Mouse (Mus musculus) lung, postnatal 10 days (tissue): ENCODE data around the gene Cep170b.

Experiments
- DNase-seq: peaks from one replicate; pipeline ENCODE4 v3.0.0; 2021

Cep170b gene

DNA sequence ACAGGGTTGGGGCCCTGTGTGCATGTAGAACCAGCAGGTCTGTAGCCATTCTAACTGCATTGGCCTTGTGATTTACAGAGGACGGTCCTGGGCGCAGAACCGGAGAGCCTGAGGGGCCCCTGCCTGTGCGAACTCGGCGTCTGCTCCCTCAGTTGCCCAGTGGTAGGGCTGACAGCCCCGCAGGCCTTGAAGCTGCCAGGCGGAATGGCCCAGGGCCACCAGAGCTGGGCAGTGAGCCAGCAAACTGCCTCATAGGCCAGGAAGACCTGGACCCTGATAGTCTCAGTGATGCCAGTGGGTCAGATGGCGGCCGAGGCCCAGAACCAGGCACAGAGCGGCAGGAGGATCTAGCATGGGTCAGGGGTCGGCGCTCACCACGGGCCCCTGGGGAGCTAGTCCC is 17.5 kb downstream of the Cep170b start:
- no peak for DNase-seq

DNA sequence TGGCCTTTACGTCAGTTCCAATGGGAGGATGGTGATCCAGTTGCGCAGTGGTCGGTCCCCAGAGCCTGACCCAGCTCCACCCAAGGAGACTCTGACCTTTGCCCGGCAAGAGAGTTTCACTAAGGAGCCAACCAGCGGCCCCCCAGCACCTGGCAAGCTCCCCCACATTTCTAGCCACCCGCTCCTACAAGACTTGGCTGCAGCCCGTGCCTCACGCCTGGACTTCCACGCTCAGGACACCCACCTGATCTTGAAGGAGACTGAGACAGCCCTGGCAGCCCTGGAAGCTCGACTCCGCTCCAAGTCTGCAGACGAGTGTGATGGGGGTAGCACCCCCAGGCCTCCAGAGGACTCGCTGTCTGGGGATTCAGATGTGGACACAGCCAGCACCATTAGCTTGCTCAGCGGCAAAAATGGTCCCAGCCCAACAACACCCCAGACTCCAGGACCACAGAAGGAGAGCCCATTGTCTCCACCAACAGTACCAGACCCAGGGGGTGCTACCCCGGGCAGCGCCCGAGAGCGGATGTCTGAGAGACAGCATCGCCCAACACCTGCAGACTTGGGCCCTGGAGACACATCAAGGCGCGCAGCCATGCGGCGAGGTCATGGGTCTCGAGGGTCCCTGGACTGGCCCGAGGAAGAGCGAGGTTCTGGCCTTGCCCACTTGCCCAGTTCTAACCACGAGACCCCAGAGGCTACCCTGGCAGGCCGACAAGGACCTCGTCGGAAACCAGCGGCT is 18.2 kb downstream of the Cep170b start:
- no peak for DNase-seq

DNA sequence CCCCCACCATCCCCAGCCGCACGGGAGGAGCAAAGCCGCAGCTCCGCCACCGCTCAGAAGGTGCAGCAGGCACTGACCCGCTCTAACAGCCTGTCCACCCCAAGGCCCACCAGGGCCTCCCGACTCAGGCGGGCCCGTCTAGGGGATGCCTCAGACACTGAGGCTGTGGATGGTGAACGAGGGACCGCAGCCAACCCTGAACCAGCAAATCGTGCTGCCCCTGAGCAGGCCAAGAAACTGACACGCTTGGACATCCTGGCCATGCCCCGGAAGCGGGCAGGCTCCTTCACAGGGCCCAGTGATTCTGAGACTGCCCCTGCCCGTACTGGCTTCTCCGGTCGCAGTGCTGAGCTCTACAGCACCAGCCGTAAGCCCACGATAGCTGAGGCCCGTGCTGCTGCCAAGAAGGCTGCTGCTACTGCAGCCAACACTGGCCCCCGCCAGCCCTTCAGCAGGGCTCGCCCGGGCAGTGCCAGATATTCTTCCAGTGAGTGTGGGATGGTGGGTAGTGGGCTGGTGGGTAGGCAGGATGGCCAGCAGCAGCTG is 18.8 kb downstream of the Cep170b start:
- DNase-seq, result no peak

DNA sequence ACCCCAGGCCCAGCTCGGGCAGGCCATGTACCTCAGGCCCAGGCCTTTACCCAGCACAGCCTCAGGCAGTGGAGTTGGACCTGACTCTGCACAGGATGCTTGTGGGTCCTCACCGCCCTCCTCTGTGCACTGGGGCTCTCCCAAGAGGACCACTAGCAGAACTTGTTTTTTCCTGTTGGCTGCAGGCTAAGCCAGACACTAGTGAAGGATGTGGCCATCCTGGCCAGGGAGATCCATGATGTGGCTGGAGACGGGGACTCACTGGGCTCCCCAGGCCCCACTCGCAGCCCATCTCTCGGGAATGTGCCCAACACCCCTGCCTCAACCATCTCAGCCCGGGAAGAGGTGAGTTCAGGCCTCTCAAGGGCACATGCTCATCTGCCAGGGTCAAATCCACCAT is 22.5 kb downstream of the Cep170b start:
- no peak for DNase-seq

DNA sequence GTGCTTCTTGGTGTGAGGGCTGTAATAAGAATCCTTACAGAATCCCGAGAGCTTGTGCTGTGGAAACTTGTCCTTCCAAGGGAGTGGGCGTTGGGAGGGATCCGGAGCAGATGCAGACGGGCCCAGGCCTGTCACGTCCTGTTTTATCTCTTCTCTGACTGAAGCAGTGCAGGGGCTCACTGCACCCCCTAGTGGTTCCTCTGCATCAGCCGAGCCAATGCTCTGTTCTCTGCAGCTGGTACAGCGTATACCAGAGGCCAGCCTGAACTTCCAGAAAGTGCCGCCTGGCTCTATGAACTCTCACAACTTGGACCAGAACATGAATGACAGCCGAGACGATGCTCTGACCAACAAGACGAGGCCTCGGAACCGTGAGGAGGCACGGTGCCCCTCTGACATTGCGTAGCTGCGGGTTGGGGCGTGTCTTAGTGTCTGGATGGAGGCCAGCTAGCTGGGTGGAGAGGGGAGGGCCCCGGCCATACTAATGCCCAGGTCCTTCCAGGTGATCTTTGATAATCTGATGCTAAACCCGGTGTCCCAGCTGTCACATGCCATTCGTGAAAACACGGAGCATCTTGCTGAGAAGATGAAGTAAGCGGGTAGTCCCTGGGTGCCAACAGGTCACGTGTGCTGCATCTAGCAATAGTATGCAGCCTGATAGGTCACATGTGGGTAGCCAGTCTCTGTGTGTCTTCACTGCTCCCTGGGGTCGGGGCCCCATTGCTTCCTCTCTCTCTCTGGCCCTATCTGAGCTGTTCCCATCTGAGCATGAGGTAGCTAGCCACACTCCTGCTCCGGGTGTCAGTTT is 23.1 kb downstream of the Cep170b start:
- peak; percentile 91 for DNase-seq

DNA sequence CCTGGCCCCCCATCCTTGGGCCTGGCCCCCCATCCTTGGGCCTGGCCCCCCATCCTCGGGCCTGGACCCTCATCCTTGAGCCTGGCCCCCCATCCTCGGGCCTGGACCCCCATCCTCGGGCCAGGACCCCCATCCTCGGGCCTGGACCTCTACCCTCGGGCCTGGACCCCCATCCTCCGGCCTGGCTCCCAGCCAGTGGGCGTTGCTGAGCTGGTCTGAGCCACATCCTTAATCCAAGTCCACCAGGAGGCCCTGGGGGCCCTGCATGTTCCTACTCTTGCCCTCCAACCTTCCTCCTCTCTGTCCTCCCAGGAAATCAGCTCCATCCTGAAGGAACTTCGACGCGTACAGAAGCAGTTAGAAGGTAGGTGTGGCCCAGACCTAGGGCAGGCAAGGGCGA is 24.0 kb downstream of the Cep170b start:
- no peak for DNase-seq

DNA sequence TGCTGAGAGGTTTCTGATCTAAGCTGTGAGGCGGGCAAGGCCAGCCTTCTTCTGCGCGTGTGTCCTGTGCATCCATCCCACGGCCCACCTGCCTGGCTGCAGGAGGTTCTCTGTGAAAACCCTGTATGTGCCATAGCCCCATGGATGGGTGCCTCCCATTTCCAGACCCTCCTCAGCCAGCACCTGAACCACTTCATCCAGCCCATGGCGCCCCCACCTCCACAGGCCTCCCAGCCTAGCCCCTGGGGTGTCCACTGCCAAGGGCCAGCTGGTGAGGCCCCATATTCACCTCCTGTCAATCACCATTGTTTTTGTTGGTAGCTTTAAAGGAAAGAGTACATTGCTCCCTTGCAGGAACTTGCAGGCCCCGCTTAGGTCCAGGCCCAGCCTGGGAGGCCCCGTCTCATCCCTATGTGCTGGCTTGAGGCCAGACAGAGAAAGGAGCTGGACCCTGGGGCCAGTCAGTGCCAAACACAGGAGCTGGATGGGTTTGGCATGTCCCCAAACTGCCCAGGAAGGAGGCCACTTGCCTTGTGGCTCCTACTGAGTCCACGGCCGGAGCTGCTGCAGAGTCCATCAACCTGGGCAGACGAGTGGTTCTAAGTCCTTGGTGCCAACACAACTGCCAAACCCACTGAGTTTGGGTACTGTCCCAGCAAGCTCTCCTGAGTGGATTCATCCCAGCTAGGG is 24.8 kb downstream of the Cep170b start:
- DNase-seq, result no peak

DNA sequence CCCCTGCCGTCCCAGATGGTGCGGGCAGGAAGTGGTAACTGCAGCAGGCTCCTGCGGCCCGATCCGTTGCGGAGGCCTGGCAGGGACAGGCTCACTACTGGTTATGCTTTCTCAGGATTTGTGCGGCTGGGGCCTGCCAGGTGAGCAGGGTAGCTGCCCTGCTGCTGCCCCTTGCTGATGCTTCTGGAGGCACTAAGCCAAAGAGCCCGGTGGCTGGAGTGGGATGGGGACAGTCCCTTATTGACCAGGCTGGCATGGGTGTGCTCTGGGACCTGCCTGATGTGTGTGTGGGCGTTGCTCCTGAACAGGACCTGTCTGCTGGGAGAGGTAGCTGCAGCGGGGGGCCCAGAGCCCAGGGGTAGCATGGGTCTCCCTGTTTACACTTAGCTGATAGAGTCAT is 25.5 kb downstream of the Cep170b start:
- DNase-seq, result no peak

DNA sequence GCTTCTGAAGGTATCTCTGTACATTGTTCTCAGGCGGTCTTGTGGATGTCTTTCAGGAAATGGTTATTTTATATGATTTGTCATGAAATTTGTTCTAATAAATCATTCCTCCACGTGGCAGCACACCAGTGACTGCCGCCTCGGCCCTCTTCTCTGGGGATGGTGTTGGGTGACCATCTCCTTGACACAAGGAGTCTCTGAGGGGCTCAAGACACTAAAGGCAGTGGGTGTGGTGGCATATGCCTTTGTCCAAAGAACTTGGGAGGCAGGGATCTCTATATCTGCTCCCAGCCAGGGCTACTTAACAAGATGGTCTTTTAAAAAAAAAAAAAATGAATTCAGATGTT is 26.2 kb downstream of the Cep170b start:
- no peak for DNase-seq

DNA sequence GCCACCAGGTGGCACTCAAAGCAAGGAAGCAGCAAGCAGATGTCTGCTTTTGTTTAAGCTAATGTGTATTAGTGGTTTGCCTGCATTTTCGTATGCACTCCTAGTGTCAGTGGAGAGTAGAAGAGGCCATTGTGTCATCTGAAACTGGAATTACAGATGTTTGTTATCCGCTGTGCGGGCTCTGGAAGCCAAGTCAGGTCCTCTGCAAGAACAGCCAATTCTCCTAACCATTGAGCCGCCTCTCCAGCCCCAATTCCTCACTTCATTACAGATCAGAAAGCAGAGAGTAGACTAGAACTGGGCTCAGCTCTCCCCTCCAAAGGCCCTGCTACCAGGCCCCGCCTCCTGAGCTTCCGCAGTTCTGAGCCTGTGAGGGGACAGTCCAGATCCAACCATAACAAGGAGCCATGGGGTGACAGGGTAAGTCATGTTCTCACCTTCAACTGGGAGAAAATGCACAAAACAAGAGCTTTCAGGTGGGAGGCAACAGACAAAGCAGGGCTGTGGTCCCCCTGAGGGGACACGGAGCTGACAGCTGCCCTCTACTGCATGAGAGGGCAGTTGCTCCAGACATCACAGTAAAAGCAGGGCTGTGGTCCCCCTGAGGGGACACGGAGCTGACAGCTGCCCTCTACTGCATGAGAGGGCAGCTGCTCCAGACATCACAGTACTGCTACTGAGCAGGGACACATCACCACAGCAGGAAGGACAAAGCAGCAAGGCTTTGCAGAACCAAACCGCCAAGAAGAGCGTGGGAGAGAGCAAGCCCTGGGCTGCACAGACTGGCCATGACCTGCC is 26.8 kb downstream of the Cep170b start:
- DNase-seq, result peak; percentile 76

DNA sequence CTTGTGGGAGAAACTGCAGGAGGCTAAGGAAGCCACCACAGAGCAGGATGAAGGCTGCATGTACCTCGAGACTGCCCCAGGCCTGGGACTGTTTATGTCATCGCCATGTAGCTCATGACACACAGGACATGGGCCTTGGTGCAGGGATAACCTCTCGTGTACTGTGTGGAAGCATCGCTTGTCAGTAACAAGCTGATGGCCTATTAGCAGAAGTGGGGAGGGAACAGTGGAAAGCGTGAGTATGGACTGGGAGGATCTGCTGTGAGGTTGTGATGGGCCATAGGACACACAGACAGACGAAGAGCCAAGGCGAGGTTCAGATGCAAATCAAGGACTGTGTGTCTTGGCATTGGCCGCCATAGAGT is 27.3 kb downstream of the Cep170b start:
- no peak for DNase-seq

DNA sequence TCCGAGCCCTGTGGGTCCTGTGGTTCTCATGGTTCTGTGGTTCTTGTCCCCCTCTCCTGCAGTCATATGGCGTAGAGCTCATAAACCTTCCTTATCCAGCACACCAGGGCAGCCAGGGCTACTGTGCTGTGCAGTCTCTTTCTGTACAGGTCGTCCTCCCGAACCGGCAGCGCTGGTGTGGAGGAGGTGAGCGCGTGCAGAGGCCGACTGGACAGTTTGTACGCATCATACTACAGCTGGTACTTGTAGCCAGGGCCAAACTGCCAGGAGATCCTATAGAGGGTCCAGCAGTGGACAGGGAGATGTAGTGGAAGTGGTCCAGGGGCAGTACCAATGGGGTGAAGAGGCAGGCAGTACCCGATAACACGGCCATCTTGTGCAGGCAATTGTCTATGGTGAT is 30.7 kb downstream of the Cep170b start:
- no peak for DNase-seq

DNA sequence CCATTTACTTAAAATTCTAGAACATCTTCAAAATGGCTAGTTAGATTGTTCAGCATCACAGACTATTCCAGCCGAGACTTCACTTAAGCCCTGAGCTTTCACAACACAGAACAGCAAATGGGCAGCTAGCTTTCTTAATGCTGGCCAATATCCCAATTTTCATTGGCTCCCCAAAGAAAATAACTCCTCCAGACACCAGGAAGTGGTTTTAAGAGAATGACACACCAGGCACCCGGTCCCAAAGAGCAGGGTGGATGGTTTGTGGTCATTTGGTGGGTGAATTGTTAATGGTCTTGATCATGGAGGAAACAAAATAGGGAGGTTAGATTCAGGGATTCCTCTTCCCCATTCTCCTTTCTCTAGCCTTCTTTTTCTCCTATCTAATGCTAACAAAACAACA is 32.1 kb downstream of the Cep170b start:
- DNase-seq, result no peak

DNA sequence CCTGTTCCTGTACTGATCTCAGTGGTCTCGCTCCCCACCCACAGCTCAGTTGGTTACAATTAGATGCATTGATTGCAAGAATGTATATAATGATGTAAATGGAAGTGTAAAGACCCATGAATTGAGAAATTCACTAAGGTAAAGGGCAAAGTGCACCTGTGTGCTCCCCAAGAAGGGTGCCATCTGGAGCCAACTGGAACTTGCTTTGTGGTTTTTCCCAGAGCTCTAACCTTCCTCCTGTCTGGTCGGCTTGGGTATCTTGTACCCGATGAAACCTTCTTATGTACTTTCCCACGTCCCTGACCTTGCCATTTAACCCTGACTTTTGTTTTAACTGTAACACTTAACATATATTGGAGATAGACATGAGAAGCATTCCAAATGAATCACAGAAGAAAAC is 35.6 kb downstream of the Cep170b start:
- DNase-seq, result no peak

DNA sequence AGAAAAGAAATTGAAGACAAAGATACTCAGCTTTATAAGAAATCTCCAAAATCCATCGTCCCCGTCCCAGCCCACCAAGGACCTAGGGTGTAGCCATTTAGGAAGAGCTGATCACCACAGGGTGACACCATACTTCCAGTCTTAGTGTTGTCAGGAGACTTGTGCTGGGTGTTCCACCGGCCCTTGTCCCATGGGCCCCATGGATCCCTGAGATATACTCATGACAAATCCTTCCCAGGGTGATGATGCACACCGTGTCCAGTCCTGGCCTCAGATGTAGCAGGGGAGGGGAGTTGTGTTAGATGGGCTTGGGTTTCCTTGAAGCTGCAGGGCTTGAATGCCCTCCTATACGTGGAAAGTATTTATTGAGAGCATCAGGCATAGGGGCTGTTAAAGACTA is 37.6 kb downstream of the Cep170b start:
- DNase-seq, result no peak

DNA sequence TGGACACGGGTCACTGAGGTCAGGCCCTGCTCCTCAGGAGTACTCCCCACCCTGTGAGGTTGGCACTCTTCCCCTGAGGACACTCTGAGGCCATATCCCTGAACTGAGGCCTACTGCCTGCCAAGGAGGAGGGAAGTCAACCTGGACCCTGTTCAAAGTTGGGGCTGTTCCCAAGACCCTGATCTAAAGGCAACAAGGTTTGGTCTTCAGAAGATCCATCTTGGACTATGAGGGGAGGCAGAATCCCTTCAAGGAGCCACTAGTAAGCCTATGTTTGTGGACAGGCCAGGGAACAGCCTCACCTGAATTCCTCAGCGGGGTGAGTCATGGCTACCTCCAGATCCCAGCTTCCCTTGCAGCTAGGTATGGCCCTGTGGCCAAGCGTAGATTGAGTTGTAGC is 39.2 kb downstream of the Cep170b start:
- DNase-seq, result no peak

DNA sequence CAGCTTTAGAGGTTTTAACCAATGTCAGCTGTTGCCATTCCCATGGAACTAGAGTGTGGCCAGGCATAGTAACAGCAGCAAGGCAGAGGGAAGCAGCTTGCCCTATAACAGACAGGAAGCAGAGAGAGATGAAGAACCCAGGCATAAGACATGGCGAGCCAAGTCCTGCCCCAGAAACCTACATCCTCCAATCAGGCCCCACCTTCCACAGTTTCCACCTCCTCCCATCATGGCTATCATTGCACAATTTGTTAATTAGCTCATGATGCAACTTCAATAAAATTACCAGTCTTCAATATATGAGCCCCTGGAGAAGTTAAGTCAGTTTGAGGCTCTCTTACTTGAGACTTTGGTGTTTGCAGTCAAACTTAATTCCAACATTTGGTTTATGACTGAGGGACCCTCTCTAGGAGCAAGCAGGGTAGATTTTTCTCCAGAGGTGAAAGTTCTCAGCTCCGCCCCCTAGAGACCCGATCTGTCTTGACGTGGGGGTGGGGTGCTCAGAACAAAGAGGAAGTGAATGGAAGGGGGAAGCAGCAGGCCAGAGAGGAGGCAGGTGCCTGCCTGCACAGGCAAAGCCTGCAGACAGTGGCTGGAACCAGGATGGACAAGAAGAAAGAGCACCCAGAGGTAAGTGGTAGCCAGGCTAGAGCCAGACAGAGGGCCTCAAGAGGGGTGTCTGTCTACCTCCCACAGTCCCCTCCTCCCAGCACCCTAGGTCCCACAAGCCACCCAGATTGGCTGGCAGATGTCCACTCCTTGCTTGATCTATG is 40.1 kb downstream of the Cep170b start, which contains the start of gene Pld4:
Gene Pld4 (plus strand): TSS at position 502 of the 773 bp plus-strand sequence.
- DNase-seq, result no peak

DNA sequence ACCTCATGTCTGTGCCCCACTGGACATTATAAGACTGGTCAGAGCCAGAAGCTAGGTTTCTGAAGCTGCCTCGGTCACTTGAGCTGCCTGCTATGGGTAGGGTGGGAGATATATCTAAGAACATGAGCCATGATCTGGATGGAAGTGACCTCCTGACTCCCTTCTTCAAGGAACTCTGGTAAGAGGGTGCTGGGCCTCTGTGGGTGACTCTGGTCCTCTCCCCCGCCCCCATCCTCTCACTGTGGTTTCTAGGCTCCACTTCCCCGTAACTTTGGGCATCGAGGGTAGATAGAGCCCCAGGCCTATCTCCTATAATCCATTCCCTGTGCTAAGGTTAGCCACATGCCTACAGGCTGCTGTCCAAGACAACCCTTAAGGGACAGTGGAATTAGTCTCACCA is 41.2 kb downstream of the Cep170b start:
- no peak for DNase-seq

DNA sequence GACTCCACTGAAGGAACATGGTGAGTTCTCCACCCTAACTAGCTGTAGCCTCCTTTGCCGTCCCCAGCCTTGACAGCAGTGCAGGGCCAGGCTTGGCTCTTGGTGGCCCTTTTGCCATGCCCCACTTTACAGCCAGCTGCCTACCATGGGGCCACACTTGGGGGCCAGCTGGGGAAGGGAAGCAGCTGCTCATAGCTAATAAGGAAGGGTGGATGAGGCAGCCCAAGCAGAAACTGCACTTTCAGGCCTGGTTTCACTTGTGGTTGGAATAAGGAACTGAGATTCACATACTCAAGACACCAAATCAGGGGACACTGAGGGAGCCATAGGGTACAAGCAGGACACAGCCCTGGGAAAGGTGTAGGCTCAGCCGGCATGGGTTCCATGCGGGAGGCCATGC is 41.8 kb downstream of the Cep170b start:
- no peak for DNase-seq

DNA sequence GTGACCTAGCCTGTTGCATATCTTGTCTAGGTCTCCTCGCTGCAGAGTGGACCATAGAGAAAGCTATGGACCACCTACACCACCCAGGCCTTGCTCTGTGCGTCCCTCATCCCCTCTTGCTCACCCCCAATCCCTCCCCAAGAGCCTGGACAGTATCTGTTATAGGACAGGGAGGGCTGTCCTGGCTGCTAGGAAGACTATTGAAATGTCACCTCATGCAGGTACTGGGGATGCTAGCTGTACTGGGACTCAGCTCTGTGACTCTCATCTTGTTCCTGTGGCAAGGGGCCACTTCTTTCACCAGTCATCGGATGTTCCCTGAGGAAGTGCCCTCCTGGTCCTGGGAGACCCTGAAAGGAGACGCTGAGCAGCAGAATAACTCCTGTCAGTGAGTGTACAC is 42.9 kb downstream of the Cep170b start:
- DNase-seq, result no peak

DNA sequence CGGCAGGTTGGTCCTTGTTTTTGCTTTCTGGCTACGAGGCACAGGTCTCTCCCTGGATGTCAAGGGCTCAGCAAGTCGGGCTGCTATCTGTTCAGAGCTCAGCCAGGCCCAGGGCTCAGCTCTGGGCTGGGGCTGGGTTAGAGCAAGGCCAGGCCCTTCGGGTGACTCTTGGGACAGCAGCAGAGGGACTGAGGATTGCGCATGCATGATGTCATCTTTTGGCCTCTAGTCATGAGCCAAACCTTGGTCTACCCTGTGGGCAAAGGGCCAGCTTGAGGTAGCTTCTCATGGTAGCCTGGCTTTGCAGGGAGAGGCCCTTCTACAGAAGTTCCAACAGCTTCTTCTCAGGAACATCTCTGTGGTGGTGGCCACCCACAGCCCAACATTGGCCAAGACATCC is 43.9 kb downstream of the Cep170b start:
- DNase-seq, result no peak

DNA sequence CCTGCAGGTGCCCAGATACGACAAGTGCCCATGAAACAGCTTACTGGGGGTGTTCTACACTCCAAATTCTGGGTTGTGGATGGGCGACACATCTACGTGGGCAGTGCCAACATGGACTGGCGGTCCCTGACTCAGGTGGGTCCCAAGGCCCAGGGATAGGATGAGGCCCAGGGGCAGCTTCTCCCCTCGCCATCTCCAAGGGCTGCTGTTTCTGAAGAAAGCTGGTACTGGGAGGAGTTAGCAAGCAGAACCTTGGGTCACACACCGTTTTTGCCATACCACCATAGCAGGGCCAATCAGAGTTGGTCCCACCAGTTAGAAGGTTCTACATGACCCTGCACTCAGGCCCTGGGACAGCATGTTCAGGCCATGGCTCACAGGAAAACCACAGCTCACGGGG is 44.7 kb downstream of the Cep170b start:
- no peak for DNase-seq
